Mouse (Mus musculus) stomach, embryonic 16.5 days (tissue): Measurements from ENCODE around the gene Eaf2. TPM values are rescaled to one million over a fixed set of nuclear protein-coding genes. Genes with fewer than 3 reads are reported as not detected.
A peak's percentile ranks its signal among the peaks of the same experiment; 100 is the strongest.

ENCODE experiments used
- ATAC-seq: fragments of 200-750 bp; cut with Nextera tagmentation; 2 replicates; pipeline ENCODE4 v1.8.0; 2017; ENCODE audit warnings: moderate number of reproducible peaks, moderate TSS enrichment; ENCODE audit not compliant: insufficient read depth, low FRiP score
- H3K27ac ChIP-seq: fragments of 300-500 bp; sonication (generic); 2 replicates; pipeline ENCODE4 v1.5.1; 2014; ENCODE audit warnings: low read length
- H3K27me3 ChIP-seq: fragments of 300-500 bp; sonication (generic); 2 replicates; pipeline ENCODE4 v1.6.1; 2014; ENCODE audit warnings: low read length, control low read depth, mixed read lengths; ENCODE audit not compliant: control insufficient read depth, insufficient read depth
- H3K36me3 ChIP-seq: fragments of 300-500 bp; sonication (generic); 2 replicates; pipeline ENCODE4 v1.6.1; 2014; ENCODE audit warnings: low read length; ENCODE audit not compliant: control insufficient read depth, insufficient read depth
- H3K4me1 ChIP-seq: fragments of 300-500 bp; sonication (generic); 2 replicates; pipeline ENCODE4 v1.6.1; 2014; ENCODE audit warnings: low read length, control low read depth, mixed read lengths; ENCODE audit not compliant: control insufficient read depth, insufficient read depth
- H3K4me2 ChIP-seq: fragments of 300-500 bp; sonication (generic); 2 replicates; pipeline ENCODE4 v1.6.1; 2014; ENCODE audit warnings: low read depth, low read length, mixed read lengths
- H3K4me3 ChIP-seq: fragments of 300-500 bp; sonication (generic); replicated peaks from 2 replicates; pipeline ENCODE4 v1.5.1; 2014; ENCODE audit warnings: mild to moderate bottlenecking, low read length
- H3K9ac ChIP-seq: fragments of 300-500 bp; sonication (generic); 2 replicates; pipeline ENCODE4 v1.6.1; 2014; ENCODE audit warnings: low read length
- H3K9me3 ChIP-seq: fragments of 300-500 bp; sonication (generic); replicated peaks from 2 replicates; pipeline ENCODE4 v1.6.1; 2016; ENCODE audit warnings: low read length, control low read depth; ENCODE audit not compliant: control insufficient read depth
- WGBS: fragments of 180-500 bp; shearing (Covaris S2); extraction: QIAGEN DNeasy Blood & Tissue Kit; methylation state at CpG from one replicate; pipeline ENCODE4 v1.1.7; 2014; 5-methylcytosine and 5-hydroxymethylcytosine counted together
- polyA plus RNA-seq: library from polyadenylated mRNA; unstranded; fragments of >200 nt; fragmentation: Nextera tagmentation; extraction: Ambion mirVana; gene quantifications from 2 replicates; pipeline ENCODE4 v1.2.1, GENCODE M21; 2015

Eaf2 gene
- polyA plus RNA-seq, 1 experiment from 2014 or later = 4.7 TPM

GRCm38 (mm10) chr16:36794976-36795375 is 79.8 kb downstream of the Eaf2 start:
- Histone ChIP-seq H3K9me3 (no peaks in the 10 kb centered on the region), H3K36me3 (no peaks in the 10 kb centered on the region), H3K27ac (no peak overlapping the region), H3K27me3 (no peaks in the 10 kb centered on the region), H3K4me1 (no peaks in the 10 kb centered on the region), H3K4me2 (no peak overlapping the region), H3K9ac (no peak overlapping the region), H3K4me3 (no peak overlapping the region)
- ATAC-seq = no peak
- WGBS = 76% methylated on average over 2 of the region's 2 CpGs

DNA sequence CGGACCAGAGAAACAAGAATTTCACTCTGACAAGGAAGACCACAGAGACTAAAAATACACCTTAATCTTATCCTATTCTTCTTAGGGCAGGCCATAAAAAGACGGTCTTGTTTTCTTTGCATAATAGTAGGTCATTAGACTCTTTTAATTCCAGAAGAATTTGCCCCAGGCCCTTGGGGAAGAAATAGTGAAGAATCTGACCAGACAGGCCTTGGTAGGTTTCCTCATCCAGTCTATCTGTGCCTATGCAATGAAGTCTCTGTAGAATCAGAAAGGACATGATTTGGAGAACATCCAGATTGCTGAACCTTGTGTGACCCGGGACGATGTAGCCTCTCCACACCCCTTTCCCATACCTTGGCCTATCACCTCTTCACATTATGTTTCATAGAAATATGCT is 84.6 kb downstream of the Eaf2 start:
- no peak for ATAC-seq
- Histone ChIP-seq H3K4me1 (no peaks in the 10 kb centered on the region), H3K27me3 (no peaks in the 10 kb centered on the region), H3K9me3 (no peaks in the 10 kb centered on the region), H3K27ac (no peak overlapping the region), H3K36me3 (no peaks in the 10 kb centered on the region), H3K4me2 (no peak overlapping the region), H3K9ac (no peak overlapping the region), H3K4me3 (no peak overlapping the region)
- 80% methylated on average over 4 of the region's 4 CpGs for WGBS

DNA sequence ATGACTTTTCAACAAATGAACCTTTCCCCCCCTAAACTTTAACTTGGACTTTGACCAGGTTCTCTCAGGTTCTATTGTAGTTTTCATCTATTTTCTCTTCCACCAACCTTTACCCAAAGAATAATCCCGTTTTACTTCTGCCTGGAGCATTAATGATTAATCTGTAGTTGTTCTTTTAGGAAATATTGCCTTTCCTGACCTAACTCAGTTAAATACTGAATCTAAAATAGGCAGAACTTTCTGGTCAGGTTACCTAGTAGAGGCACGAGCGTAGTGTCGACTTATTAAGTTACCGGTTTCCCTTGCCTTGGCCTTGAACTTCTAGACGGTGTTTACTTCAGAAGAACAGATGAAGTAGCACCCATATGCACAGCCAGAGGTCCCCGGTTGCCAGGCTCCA is 88.3 kb downstream of the Eaf2 start:
- ATAC-seq = no peak
- Histone ChIP-seq H3K9ac (no peak overlapping the region), H3K27ac (no peak overlapping the region), H3K4me1 (0 out of 2 replicates have a peak, but pooled peaks cover 4% of the 10 kb centered on the region), H3K4me3 (no peak overlapping the region), H3K36me3 (no peaks in the 10 kb centered on the region), H3K4me2 (no peak overlapping the region), H3K9me3 (no peaks in the 10 kb centered on the region), H3K27me3 (no peaks in the 10 kb centered on the region)
- WGBS = 77% methylated on average over 7 of the region's 7 CpGs

GRCm38 (mm10) chr16:36784594-36785313 is 90.0 kb downstream of the Eaf2 start, which contains the start of gene Slc15a2:
Slc15a2 (minus strand) TSS chr16:36784962.
- H3K9ac ChIP-seq = no peak within 1 kb of the TSS
- ATAC-seq = no peak; the same call in 1 of the 2 replicates
- no peaks in the 10 kb centered on the region for H3K36me3 ChIP-seq
- peak within 1 kb of the TSS; percentile 17; the same call in 1 of the 2 replicates for H3K4me2 ChIP-seq
- H3K4me1 ChIP-seq = 0 out of 2 replicates have a peak, but pooled peaks cover 4% of the 10 kb centered on the region
- WGBS = 55% methylated on average over 10 of the region's 10 CpGs
- H3K9me3 ChIP-seq = no peaks in the 10 kb centered on the region
- peak within 1 kb of the TSS; percentile 22 for H3K4me3 ChIP-seq
- no peaks in the 10 kb centered on the region for H3K27me3 ChIP-seq
- no peak within 1 kb of the TSS for H3K27ac ChIP-seq

- H3K27ac ChIP-seq = no peak overlapping the region
- H3K9ac ChIP-seq = no peak overlapping the region
Observed at GRCm38 (mm10) chr16:36784146-36784545, 90.7 kb downstream of the Eaf2 start.

DNA sequence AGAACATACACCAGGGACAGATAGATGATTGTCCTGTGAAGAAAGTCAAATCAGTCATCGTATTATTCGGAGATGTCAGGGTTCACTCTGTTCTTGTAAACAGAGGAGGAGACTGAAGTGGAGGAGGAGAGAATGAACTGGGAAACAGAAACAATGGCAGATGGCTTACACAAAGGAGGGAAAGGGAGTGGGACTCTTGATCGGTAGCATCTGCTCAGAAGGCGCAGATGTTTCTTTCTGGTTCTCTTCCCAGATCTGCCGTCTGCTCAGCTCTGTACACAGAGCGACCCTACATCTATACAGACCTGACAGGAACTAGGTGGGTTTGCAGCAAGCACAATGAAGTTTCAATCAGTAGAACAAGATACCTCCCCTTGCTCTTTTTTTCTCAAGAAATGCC is 99.1 kb downstream of the Eaf2 start:
- H3K4me3 ChIP-seq = no peak overlapping the region
- no peaks in the 10 kb centered on the region for H3K36me3 ChIP-seq
- ATAC-seq = no peak; the same call in 1 of the 2 replicates
- no peaks in the 10 kb centered on the region for H3K27me3 ChIP-seq
- H3K9me3 ChIP-seq = no peaks in the 10 kb centered on the region
- no peak overlapping the region for H3K27ac ChIP-seq
- H3K4me2 ChIP-seq = no peak overlapping the region
- H3K9ac ChIP-seq = no peak overlapping the region
- H3K4me1 ChIP-seq = no peaks in the 10 kb centered on the region
- 55% methylated on average over 6 of the region's 6 CpGs for WGBS

More at GRCm38 (mm10) chr16:36784146-36784545, 90.7 kb downstream of the Eaf2 start:
- Histone ChIP-seq H3K9me3 (no peaks in the 10 kb centered on the region), H3K27me3 (no peaks in the 10 kb centered on the region), H3K36me3 (no peaks in the 10 kb centered on the region), H3K4me1 (0 out of 2 replicates have a peak, but pooled peaks cover 4% of the 10 kb centered on the region), H3K4me3 (peak overlapping the region; percentile 22), H3K4me2 (0 out of 2 replicates have a peak overlapping the region, but pooled peaks have one; percentile 17)
- no peak for ATAC-seq
- WGBS = 89% methylated on average over 2 of the region's 2 CpGs

DNA sequence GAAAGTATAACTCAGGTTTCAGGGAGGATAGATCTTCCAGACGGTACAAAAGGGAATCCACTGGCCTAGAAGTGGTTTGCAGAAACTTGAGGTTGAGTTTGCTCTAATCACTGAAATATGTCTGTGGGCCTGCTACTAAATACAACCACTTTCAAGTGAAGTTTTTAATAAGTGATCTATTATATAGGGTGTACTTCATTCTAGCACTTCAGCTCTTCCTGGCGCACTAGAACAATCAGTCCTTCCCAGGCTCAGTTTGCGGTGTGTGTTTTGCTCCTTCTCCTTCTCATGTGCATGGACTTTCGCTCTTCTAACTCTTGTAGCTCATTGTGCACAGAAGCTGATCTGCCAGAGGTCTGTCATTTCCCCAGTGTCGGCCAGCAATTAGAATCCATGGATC is 101.8 kb downstream of the Eaf2 start:
- Histone ChIP-seq H3K9ac (no peak overlapping the region), H3K4me2 (no peak overlapping the region), H3K9me3 (no peaks in the 10 kb centered on the region), H3K4me1 (no peaks in the 10 kb centered on the region), H3K4me3 (no peak overlapping the region), H3K36me3 (no peaks in the 10 kb centered on the region), H3K27me3 (no peaks in the 10 kb centered on the region), H3K27ac (no peak overlapping the region)
- ATAC-seq = no peak
- WGBS = 75% methylated on average over 5 of the region's 5 CpGs

GRCm38 (mm10) chr16:36771703-36772102 is 103.1 kb downstream of the Eaf2 start:
- Histone ChIP-seq H3K4me1 (no peaks in the 10 kb centered on the region), H3K27me3 (no peaks in the 10 kb centered on the region), H3K9ac (no peak overlapping the region), H3K36me3 (no peaks in the 10 kb centered on the region), H3K4me3 (no peak overlapping the region), H3K9me3 (no peaks in the 10 kb centered on the region), H3K4me2 (no peak overlapping the region), H3K27ac (no peak overlapping the region)
- ATAC-seq = no peak
- WGBS = 90% methylated on average over 3 of the region's 3 CpGs

DNA sequence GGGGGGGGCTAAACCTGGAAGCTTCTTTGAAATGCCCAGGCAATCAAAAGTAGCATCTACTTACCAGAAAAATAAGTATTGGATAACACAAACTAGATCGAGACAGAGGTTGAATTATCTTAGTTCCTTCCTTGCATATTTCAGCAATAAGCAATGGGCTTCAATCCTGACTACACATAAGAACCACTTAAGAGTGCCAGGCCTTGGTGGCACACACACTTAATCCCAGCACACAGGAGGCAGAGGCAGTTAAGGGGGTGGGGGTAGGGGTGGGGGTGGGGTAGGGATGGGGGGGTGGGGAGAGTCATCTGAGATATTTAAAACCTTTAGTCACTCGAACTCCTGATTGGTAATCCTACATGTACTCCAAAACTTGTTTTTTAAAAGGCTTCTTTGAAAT is 103.6 kb downstream of the Eaf2 start:
- Histone ChIP-seq H3K4me1 (no peaks in the 10 kb centered on the region), H3K9ac (no peak overlapping the region), H3K4me3 (no peak overlapping the region), H3K27ac (no peak overlapping the region), H3K36me3 (no peaks in the 10 kb centered on the region), H3K27me3 (no peaks in the 10 kb centered on the region), H3K4me2 (no peak overlapping the region), H3K9me3 (no peaks in the 10 kb centered on the region)
- no peak for ATAC-seq
- WGBS = 78% methylated on average over 2 of the region's 2 CpGs
